In genomic region chr9:85596959-85597358, GRCm38 (mm10) we compare ENCODE assay signal across 8 mouse cellular contexts.
DNase-seq lines count a peak whose midpoint lies in the region; ATAC-seq and TF ChIP-seq lines count a peak whose summit lies in the region.

No protein-coding gene starts in this region.

- peak; percentile 57 for TF ChIP-seq CTCF in heart, adult 2 months (IDR thresholded peaks at IDR 0.05)
- TF ChIP-seq CTCF in liver, postnatal 0 days (IDR thresholded peaks at IDR 0.05; ENCODE audit: low read depth): peak; percentile 60

- WGBS in heart, adult 2 months: 55% methylated on average over 2 of the region's 2 CpGs
- 29% methylated on average over 2 of the region's 2 CpGs for WGBS in liver, postnatal 0 days (ENCODE audit: insufficient replicate concordance)
- 38% methylated on average over 2 of the region's 2 CpGs for WGBS in forebrain, embryonic 13.5 days
- WGBS in hindbrain, embryonic 10.5 days: 37% methylated on average over 2 of the region's 2 CpGs

- no peaks in the 10 kb centered on the region for H3K79me2 ChIP-seq in heart, adult 2 months (replicated peaks; ENCODE audit: control insufficient read depth, insufficient read depth, low read length)

- no peaks in the 10 kb centered on the region for H3K27me3 ChIP-seq in heart, adult 2 months (ENCODE audit: control insufficient read depth, insufficient read depth, low read length)
- H3K27me3 ChIP-seq in liver, postnatal 0 days (ENCODE audit: insufficient read depth, low read length): no peaks in the 10 kb centered on the region
- H3K27me3 ChIP-seq in forebrain, embryonic 13.5 days: no peaks in the 10 kb centered on the region
- no peaks in the 10 kb centered on the region for H3K27me3 ChIP-seq in hindbrain, embryonic 10.5 days (ENCODE audit: insufficient read depth, poor library complexity, severe bottlenecking)

- H3K4me1 ChIP-seq in heart, adult 2 months (ENCODE audit: control insufficient read depth, insufficient read depth, low read length): no peaks in the 10 kb centered on the region
- no peaks in the 10 kb centered on the region for H3K4me1 ChIP-seq in liver, postnatal 0 days (ENCODE audit: insufficient read depth)
- H3K4me1 ChIP-seq in forebrain, embryonic 13.5 days: no peaks in the 10 kb centered on the region
- no peaks in the 10 kb centered on the region for H3K4me1 ChIP-seq in hindbrain, embryonic 10.5 days (replicated peaks)

- no peak overlapping the region for H3K4me3 ChIP-seq in heart, adult 2 months
- no peak overlapping the region for H3K4me3 ChIP-seq in liver, postnatal 0 days (ENCODE audit: low read depth, low read length)
- no peak overlapping the region for H3K4me3 ChIP-seq in forebrain, embryonic 13.5 days
- no peak overlapping the region for H3K4me3 ChIP-seq in hindbrain, embryonic 10.5 days

- no peak for TF ChIP-seq POLR2A in heart, adult 2 months (IDR thresholded peaks at IDR 0.05; ENCODE audit: insufficient read depth, low read depth, low read length)

- H3K4me2 ChIP-seq in liver, postnatal 0 days (ENCODE audit: low read depth, low read length): no peak overlapping the region
- H3K4me2 ChIP-seq in forebrain, embryonic 13.5 days: no peak overlapping the region

- TF ChIP-seq EP300 in heart, adult 2 months (IDR thresholded peaks at IDR 0.05; ENCODE audit: insufficient read depth, low read depth, low read length): no peak
- TF ChIP-seq EP300 in liver, postnatal 0 days (IDR thresholded peaks at IDR 0.05; ENCODE audit: low read depth): no peak

- no peak overlapping the region for H3K9ac ChIP-seq in heart, adult 2 months (ENCODE audit: low read depth, low read length)
- no peak overlapping the region for H3K9ac ChIP-seq in liver, postnatal 0 days (replicated peaks)
- H3K9ac ChIP-seq in forebrain, embryonic 13.5 days: no peak overlapping the region

- intact Hi-C loops in heart, adult 2 months (cut with DNase I): no loop called here
- intact Hi-C loops in heart, postnatal 25 days (cut with DNase I): loop anchor here (10.0 kb wide), 1 partner anchor 1132 kb away; no protein-coding TSS in a partner anchor

- DNase-seq in heart, adult 2 months: peak; percentile 13 to 34
- no peak for DNase-seq in heart, postnatal 25 days (ENCODE audit: low spot score)
- peak; percentile 25 for DNase-seq in right cerebral cortex, postnatal 14 days
- no peak for DNase-seq in right cerebral cortex, postnatal 25 days
- DNase-seq in adrenal gland, postnatal 10 days: peak; percentile 63
- DNase-seq in liver, postnatal 0 days: peak; percentile 44
- DNase-seq in hindbrain, embryonic 10.5 days (ENCODE audit: low spot score): no peak

- H3K36me3 ChIP-seq in heart, adult 2 months (ENCODE audit: control insufficient read depth, insufficient read depth, low read length): no peaks in the 10 kb centered on the region
- no peaks in the 10 kb centered on the region for H3K36me3 ChIP-seq in liver, postnatal 0 days (replicated peaks; ENCODE audit: insufficient read depth, low read length)
- H3K36me3 ChIP-seq in forebrain, embryonic 13.5 days (ENCODE audit: poor library complexity, severe bottlenecking): no peaks in the 10 kb centered on the region
- H3K36me3 ChIP-seq in hindbrain, embryonic 10.5 days: no peaks in the 10 kb centered on the region

- no peaks in the 10 kb centered on the region for H3K9me3 ChIP-seq in liver, postnatal 0 days (ENCODE audit: low read length)
- H3K9me3 ChIP-seq in forebrain, embryonic 13.5 days (replicated peaks): no peaks in the 10 kb centered on the region
- no peaks in the 10 kb centered on the region for H3K9me3 ChIP-seq in hindbrain, embryonic 10.5 days

- H3K27ac ChIP-seq in heart, adult 2 months: no peak overlapping the region
- H3K27ac ChIP-seq in liver, postnatal 0 days (ENCODE audit: low read depth): no peak overlapping the region
- no peak overlapping the region for H3K27ac ChIP-seq in forebrain, embryonic 13.5 days
- no peak overlapping the region for H3K27ac ChIP-seq in hindbrain, embryonic 10.5 days

- ATAC-seq in liver, postnatal 0 days: no peak
- no peak for ATAC-seq in forebrain, embryonic 13.5 days

Comparison
In these comparisons a context has a peak if more than half of its experiments do, and no peak if none do; other contexts are left out.
1. DNase-seq: peak in heart, adult 2 months (2 of 2), right cerebral cortex, postnatal 14 days (single experiment), adrenal gland, postnatal 10 days (single experiment) and liver, postnatal 0 days (single experiment); none in heart, postnatal 25 days (single experiment), right cerebral cortex, postnatal 25 days (single experiment) and hindbrain, embryonic 10.5 days (single experiment).